ENCODE assay signal across 16 mouse cellular contexts in genomic region chr3:33000383-33001015, GRCm38 (mm10).
A peak's percentile ranks its signal among the peaks of the same experiment; 100 is the strongest.
DNase-seq lines count a peak whose midpoint lies in the region; ATAC-seq lines count a peak whose summit lies in the region.
"Had no signal": no experiment of that assay in that cellular context is flagged by ENCODE, and none has a peak within 500 bp of the region (broad histone marks: within the 10 kb centered on the region; RNA-seq: fewer than 3 reads in every experiment).

No protein-coding gene starts in this region.

- no peak for ATAC-seq in kidney, embryonic 15.5 days (replicated peaks; ENCODE audit: low FRiP score)
- ATAC-seq: midbrain, embryonic 15.5 days had no signal

- H3K4me1 ChIP-seq in kidney, embryonic 15.5 days: no peaks in the 10 kb centered on the region
- H3K4me1 ChIP-seq: megakaryocyte, embryonic 14.5 days; midbrain, embryonic 15.5 days had no signal

- H3K4me2 ChIP-seq in kidney, embryonic 15.5 days: no peak overlapping the region
- H3K4me2 ChIP-seq: heart, embryonic 11.5 days; hindbrain, embryonic 14.5 days; midbrain, embryonic 15.5 days had no signal

- peak; percentile 19 to 50 for DNase-seq in frontal cortex, postnatal 36 days (ENCODE audit: low spot score in 2 of 2)
- no peak for DNase-seq in frontal cortex, postnatal 25 days (ENCODE audit: low spot score in 2 of 2)
- peak; percentile 42 for DNase-seq in lung, postnatal 25 days (ENCODE audit: low spot score)
- no peak for DNase-seq in lung, postnatal 4 days
- DNase-seq in layer of hippocampus, adult 8-10 months (ENCODE audit: low spot score in 2 of 2): peak; percentile 38 to 64
- no peak for DNase-seq in gastrocnemius, adult 8-10 months (ENCODE audit: low spot score in 2 of 2)
- DNase-seq: adrenal gland, postnatal 25 days; cerebellum, adult 9-10 months; heart, postnatal 14 days; kidney, adult 18-20 months; kidney, postnatal 14 days had no signal

- no peaks in the 10 kb centered on the region for H3K9me3 ChIP-seq in kidney, embryonic 15.5 days (replicated peaks)
- H3K9me3 ChIP-seq: midbrain, embryonic 15.5 days had no signal

- H3K27ac ChIP-seq in kidney, embryonic 15.5 days: no peak overlapping the region
- H3K27ac ChIP-seq: hindbrain, embryonic 14.5 days; midbrain, embryonic 15.5 days had no signal

- no peak overlapping the region for H3K9ac ChIP-seq in kidney, embryonic 15.5 days
- H3K9ac ChIP-seq: hindbrain, embryonic 14.5 days; midbrain, embryonic 15.5 days had no signal

- H3K36me3 ChIP-seq in kidney, embryonic 15.5 days: no peaks in the 10 kb centered on the region
- H3K36me3 ChIP-seq: midbrain, embryonic 15.5 days had no signal

- 90% methylated on average over 8 of the region's 8 CpGs for WGBS in kidney, embryonic 15.5 days

- H3K27me3 ChIP-seq in kidney, embryonic 15.5 days: no peaks in the 10 kb centered on the region
- H3K27me3 ChIP-seq: megakaryocyte, embryonic 14.5 days; midbrain, embryonic 15.5 days had no signal

- no peak overlapping the region for H3K4me3 ChIP-seq in kidney, embryonic 15.5 days (replicated peaks)
- H3K4me3 ChIP-seq: midbrain, embryonic 15.5 days had no signal

Comparison
In these comparisons a context has a peak if more than half of its experiments do, and no peak if none do; other contexts are left out.
1. DNase-seq: peak in frontal cortex, postnatal 36 days (2 of 2), lung, postnatal 25 days (single experiment) and layer of hippocampus, adult 8-10 months (2 of 2); none in frontal cortex, postnatal 25 days (0 of 2), lung, postnatal 4 days (0 of 2) and gastrocnemius, adult 8-10 months (0 of 2).